Mouse (Mus musculus): Measurements from ENCODE around the gene Eif1ad. TPM values are rescaled to one million over a fixed set of nuclear protein-coding genes. Genes with fewer than 3 reads are reported as not detected.
A peak's percentile ranks its signal among the peaks of the same experiment; 100 is the strongest.
"Not testable (repeated sequence)": the region's sequence is repeated elsewhere in the genome, so short reads cannot be mapped to it uniquely, and the experiment has no call there.

Gene Eif1ad
- polyA plus RNA-seq, 1 experiment from 2014 or later: 72.9 TPM

- H3K9me3 ChIP-seq (ENCODE audit: control insufficient read depth, low read length): no peaks in the 10 kb centered on the region
- peak within 1 kb of the TSS; percentile 97 for H3K4me2 ChIP-seq
- under 1% methylated on average over 43 of the region's 43 CpGs for WGBS
- peak within 1 kb of the TSS; percentile 98 for H3K9ac ChIP-seq (ENCODE audit: low read depth, low read length)
- peak within 1 kb of the TSS; percentile 100 for H3K4me3 ChIP-seq (ENCODE audit: low read depth, low read length)
- peaks cover 24% of the 10 kb centered on the region for H3K36me3 ChIP-seq (ENCODE audit: control insufficient read depth, insufficient read depth, low read length)
- DNase-seq (ENCODE audit: low spot score) (peak; percentile 90), ATAC-seq (replicated peaks; ENCODE audit: low FRiP score) (peak; percentile 93)
- peaks cover 23% of the 10 kb centered on the region for H3K4me1 ChIP-seq (replicated peaks; ENCODE audit: control insufficient read depth, insufficient read depth, low read length)
- H3K27ac ChIP-seq (ENCODE audit: low read depth, low read length): peak within 1 kb of the TSS; percentile 86
- no peaks in the 10 kb centered on the region for H3K27me3 ChIP-seq (replicated peaks; ENCODE audit: control insufficient read depth, insufficient read depth, low read length)
Observed at GRCm38 (mm10) chr19:5388588-5389242, 22.2 kb downstream of the Eif1ad start, which contains the start of gene Sart1. Gene Sart1, minus strand, starts transcription at chr19:5388703.

- 12% methylated on average over 12 of the region's 12 CpGs for WGBS
- peak; percentile 56 for ATAC-seq (replicated peaks; ENCODE audit: low FRiP score)
Observed at GRCm38 (mm10) chr19:5389647-5390046, 23.1 kb downstream of the Eif1ad start.

GRCm38 (mm10) chr19:5390416-5390815 lies 23.9 kb downstream of the Eif1ad start:
- DNase-seq (ENCODE audit: low spot score) (no peak), ATAC-seq (replicated peaks; ENCODE audit: low FRiP score) (no peak)
- H3K4me3 ChIP-seq (ENCODE audit: low read depth, low read length): peak overlapping the region; percentile 100
- peaks cover 8% of the 10 kb centered on the region for H3K36me3 ChIP-seq (ENCODE audit: control insufficient read depth, insufficient read depth, low read length)
- no peaks in the 10 kb centered on the region for H3K9me3 ChIP-seq (ENCODE audit: control insufficient read depth, low read length)
- peak overlapping the region; percentile 97 for H3K4me2 ChIP-seq
- no peaks in the 10 kb centered on the region for H3K27me3 ChIP-seq (replicated peaks; ENCODE audit: control insufficient read depth, insufficient read depth, low read length)
- peak overlapping the region; percentile 98 for H3K9ac ChIP-seq (ENCODE audit: low read depth, low read length)
- WGBS: 73% methylated on average over 8 of the region's 8 CpGs
- H3K27ac ChIP-seq (ENCODE audit: low read depth, low read length): peak overlapping the region; percentile 86
- peaks cover 23% of the 10 kb centered on the region for H3K4me1 ChIP-seq (replicated peaks; ENCODE audit: control insufficient read depth, insufficient read depth, low read length)

More at GRCm38 (mm10) chr19:5389647-5390046, 23.1 kb downstream of the Eif1ad start:
- Histone ChIP-seq H3K4me2 (peak overlapping the region; percentile 97), H3K27ac (ENCODE audit: low read depth, low read length) (peak overlapping the region; percentile 86), H3K9me3 (ENCODE audit: control insufficient read depth, low read length) (no peaks in the 10 kb centered on the region), H3K27me3 (replicated peaks; ENCODE audit: control insufficient read depth, insufficient read depth, low read length) (no peaks in the 10 kb centered on the region), H3K4me3 (ENCODE audit: low read depth, low read length) (peak overlapping the region; percentile 100), H3K36me3 (ENCODE audit: control insufficient read depth, insufficient read depth, low read length) (peaks cover 16% of the 10 kb centered on the region), H3K4me1 (replicated peaks; ENCODE audit: control insufficient read depth, insufficient read depth, low read length) (peaks cover 23% of the 10 kb centered on the region), H3K9ac (ENCODE audit: low read depth, low read length) (peak overlapping the region; percentile 98)
- DNase-seq (ENCODE audit: low spot score): peak; percentile 76

GRCm38 (mm10) chr19:5392892-5393291 lies 26.4 kb downstream of the Eif1ad start:
- WGBS: 79% methylated on average over 4 of the region's 4 CpGs
- no peak overlapping the region for H3K4me3 ChIP-seq (ENCODE audit: low read depth, low read length)
- peaks cover 10% of the 10 kb centered on the region for H3K4me1 ChIP-seq (replicated peaks; ENCODE audit: control insufficient read depth, insufficient read depth, low read length)
- H3K27ac ChIP-seq (ENCODE audit: low read depth, low read length): no peak overlapping the region
- no peaks in the 10 kb centered on the region for H3K9me3 ChIP-seq (ENCODE audit: control insufficient read depth, low read length)
- no peak for ATAC-seq (replicated peaks; ENCODE audit: low FRiP score)
- no peak overlapping the region for H3K4me2 ChIP-seq
- no peak for DNase-seq (ENCODE audit: low spot score)
- H3K27me3 ChIP-seq (replicated peaks; ENCODE audit: control insufficient read depth, insufficient read depth, low read length): no peaks in the 10 kb centered on the region
- no peaks in the 10 kb centered on the region for H3K36me3 ChIP-seq (ENCODE audit: control insufficient read depth, insufficient read depth, low read length)
- H3K9ac ChIP-seq (ENCODE audit: low read depth, low read length): no peak overlapping the region

- no peak overlapping the region for H3K4me3 ChIP-seq (ENCODE audit: low read depth, low read length)
- H3K27me3 ChIP-seq (replicated peaks; ENCODE audit: control insufficient read depth, insufficient read depth, low read length): no peaks in the 10 kb centered on the region
- no peak overlapping the region for H3K4me2 ChIP-seq
- no peak for DNase-seq (ENCODE audit: low spot score)
- H3K27ac ChIP-seq (ENCODE audit: low read depth, low read length): no peak overlapping the region
- no peaks in the 10 kb centered on the region for H3K36me3 ChIP-seq (ENCODE audit: control insufficient read depth, insufficient read depth, low read length)
- H3K9me3 ChIP-seq (ENCODE audit: control insufficient read depth, low read length): no peaks in the 10 kb centered on the region
- H3K4me1 ChIP-seq (replicated peaks; ENCODE audit: control insufficient read depth, insufficient read depth, low read length): peaks cover 10% of the 10 kb centered on the region
- H3K9ac ChIP-seq (ENCODE audit: low read depth, low read length): no peak overlapping the region
- no peak for ATAC-seq (replicated peaks; ENCODE audit: low FRiP score)
- WGBS: 67% methylated on average over 10 of the region's 10 CpGs
Observed at GRCm38 (mm10) chr19:5394168-5394567, 27.6 kb downstream of the Eif1ad start.

GRCm38 (mm10) chr19:5395371-5395770 lies 28.8 kb downstream of the Eif1ad start:
- Histone ChIP-seq H3K27me3 (replicated peaks; ENCODE audit: control insufficient read depth, insufficient read depth, low read length) (no peaks in the 10 kb centered on the region), H3K27ac (ENCODE audit: low read depth, low read length) (no peak overlapping the region), H3K4me3 (ENCODE audit: low read depth, low read length) (no peak overlapping the region), H3K9ac (ENCODE audit: low read depth, low read length) (no peak overlapping the region), H3K4me2 (no peak overlapping the region), H3K36me3 (ENCODE audit: control insufficient read depth, insufficient read depth, low read length) (no peaks in the 10 kb centered on the region), H3K9me3 (ENCODE audit: control insufficient read depth, low read length) (no peaks in the 10 kb centered on the region), H3K4me1 (replicated peaks; ENCODE audit: control insufficient read depth, insufficient read depth, low read length) (peaks cover 4% of the 10 kb centered on the region)
- ATAC-seq (replicated peaks; ENCODE audit: low FRiP score): no peak
- DNase-seq (ENCODE audit: low spot score): no peak
- WGBS: 78% methylated on average over 4 of the region's 4 CpGs

- ATAC-seq (replicated peaks; ENCODE audit: low FRiP score); H3K27me3 ChIP-seq (replicated peaks; ENCODE audit: control insufficient read depth, insufficient read depth, low read length); H3K36me3 ChIP-seq (ENCODE audit: control insufficient read depth, insufficient read depth, low read length); H3K4me2 ChIP-seq; H3K27ac ChIP-seq (ENCODE audit: low read depth, low read length); H3K4me1 ChIP-seq (replicated peaks; ENCODE audit: control insufficient read depth, insufficient read depth, low read length); DNase-seq (ENCODE audit: low spot score); H3K4me3 ChIP-seq (ENCODE audit: low read depth, low read length); H3K9me3 ChIP-seq (ENCODE audit: control insufficient read depth, low read length): not testable (repeated sequence)
- H3K9ac ChIP-seq (ENCODE audit: low read depth, low read length): 0 out of 2 replicates have a peak overlapping the region, but pooled peaks have one; percentile 16
- WGBS: 57% methylated on average over 4 of the region's 4 CpGs
Observed at GRCm38 (mm10) chr19:5401073-5401472, 34.5 kb downstream of the Eif1ad start.

GRCm38 (mm10) chr19:5402293-5402692 lies 35.8 kb downstream of the Eif1ad start, which contains the start of gene Tsga10ip:
Gene Tsga10ip, minus strand, starts transcription at chr19:5402526.
- H3K9ac ChIP-seq (ENCODE audit: low read depth, low read length): no peak within 1 kb of the TSS
- 85% methylated on average over 8 of the region's 8 CpGs for WGBS
- no peaks in the 10 kb centered on the region for H3K27me3 ChIP-seq (replicated peaks; ENCODE audit: control insufficient read depth, insufficient read depth, low read length)
- no peak within 1 kb of the TSS for H3K4me3 ChIP-seq (ENCODE audit: low read depth, low read length)
- DNase-seq (ENCODE audit: low spot score) (no peak), ATAC-seq (replicated peaks; ENCODE audit: low FRiP score) (no peak)
- H3K4me1 ChIP-seq (replicated peaks; ENCODE audit: control insufficient read depth, insufficient read depth, low read length): no peaks in the 10 kb centered on the region
- no peaks in the 10 kb centered on the region for H3K9me3 ChIP-seq (ENCODE audit: control insufficient read depth, low read length)
- no peaks in the 10 kb centered on the region for H3K36me3 ChIP-seq (ENCODE audit: control insufficient read depth, insufficient read depth, low read length)
- H3K4me2 ChIP-seq: no peak within 1 kb of the TSS
- no peak within 1 kb of the TSS for H3K27ac ChIP-seq (ENCODE audit: low read depth, low read length)

- Histone ChIP-seq H3K9ac (ENCODE audit: low read depth, low read length) (peak overlapping the region; percentile 68), H3K9me3 (ENCODE audit: control insufficient read depth, low read length) (no peaks in the 10 kb centered on the region), H3K4me1 (replicated peaks; ENCODE audit: control insufficient read depth, insufficient read depth, low read length) (0 out of 2 replicates have a peak, but pooled peaks cover 3% of the 10 kb centered on the region), H3K4me2 (peak overlapping the region; percentile 77), H3K4me3 (ENCODE audit: low read depth, low read length) (peak overlapping the region; percentile 49), H3K36me3 (ENCODE audit: control insufficient read depth, insufficient read depth, low read length) (no peaks in the 10 kb centered on the region), H3K27ac (ENCODE audit: low read depth, low read length) (peak overlapping the region; percentile 60; the same call in 1 of the 2 replicates), H3K27me3 (replicated peaks; ENCODE audit: control insufficient read depth, insufficient read depth, low read length) (no peaks in the 10 kb centered on the region)
- WGBS: 25% methylated on average over 7 of the region's 7 CpGs
- no peak for ATAC-seq (replicated peaks; ENCODE audit: low FRiP score)
- DNase-seq (ENCODE audit: low spot score): no peak
Observed at GRCm38 (mm10) chr19:5405924-5406323, 39.4 kb downstream of the Eif1ad start.

Data from liver, embryonic 11.5 days (tissue).